Mouse (Mus musculus) heart, embryonic 11.5 days (tissue): ENCODE data around the gene Pim1. TPM values are rescaled to one million over a fixed set of nuclear protein-coding genes. Genes with fewer than 3 reads are reported as not detected.
"Not testable (repeated sequence)": the region's sequence is repeated elsewhere in the genome, so short reads cannot be mapped to it uniquely, and the experiment has no call there.

ENCODE experiments used
- ATAC-seq: fragments of 200-750 bp; cut with Nextera tagmentation; replicated peaks from 2 replicates; pipeline ENCODE4 v1.8.0; 2017; ENCODE audit warnings: moderate library complexity; ENCODE audit not compliant: insufficient number of reproducible peaks, low FRiP score, low TSS enrichment
- H3K27ac ChIP-seq: fragments of 300-500 bp; sonication (generic); 2 replicates; pipeline ENCODE4 v1.5.1; 2014; ENCODE audit warnings: mild to moderate bottlenecking, low read depth, low read length
- H3K27me3 ChIP-seq: fragments of 300-500 bp; sonication (generic); 2 replicates; pipeline ENCODE4 v1.6.1; 2014; ENCODE audit warnings: mild to moderate bottlenecking, low read length, mixed read lengths; ENCODE audit not compliant: control insufficient read depth, insufficient read depth
- H3K36me3 ChIP-seq: fragments of 300-500 bp; sonication (generic); 2 replicates; pipeline ENCODE4 v1.6.1; 2014; ENCODE audit warnings: mild to moderate bottlenecking, low read length, moderate library complexity, mixed read lengths; ENCODE audit not compliant: control insufficient read depth, insufficient read depth
- H3K4me1 ChIP-seq: fragments of 300-500 bp; sonication (generic); 2 replicates; pipeline ENCODE4 v1.6.1; 2014; ENCODE audit warnings: low read length; ENCODE audit not compliant: control insufficient read depth, insufficient read depth
- H3K4me2 ChIP-seq: fragments of 300-500 bp; sonication (generic); 2 replicates; pipeline ENCODE4 v1.6.1; 2014; ENCODE audit warnings: mild to moderate bottlenecking, moderate library complexity
- H3K4me3 ChIP-seq: fragments of 300-500 bp; sonication (generic); 2 replicates; pipeline ENCODE4 v1.5.1; 2014; ENCODE audit warnings: low read depth, low read length
- H3K9ac ChIP-seq: fragments of 300-500 bp; sonication (generic); 2 replicates; pipeline ENCODE4 v1.6.1; 2014; ENCODE audit warnings: mild to moderate bottlenecking, low read depth, low read length, moderate library complexity
- H3K9me3 ChIP-seq: fragments of 300-500 bp; sonication (generic); replicated peaks from 2 replicates; pipeline ENCODE4 v1.6.1; 2016; ENCODE audit warnings: low read length; ENCODE audit not compliant: control insufficient read depth
- WGBS: fragments of 180-500 bp; shearing (Covaris S2); extraction: QIAGEN DNeasy Blood & Tissue Kit; methylation state at CpG from one replicate; pipeline ENCODE4 v1.1.7; 2014; ENCODE audit not compliant: insufficient replicate concordance; 5-methylcytosine and 5-hydroxymethylcytosine counted together
- polyA plus RNA-seq: library from polyadenylated mRNA; unstranded; fragments of >200 nt; fragmentation: Nextera tagmentation; extraction: Ambion mirVana; gene quantifications from 2 replicates; pipeline ENCODE4 v1.2.1, GENCODE M21; 2014

The Pim1 gene
- polyA plus RNA-seq, 1 experiment from 2014 or later = 27.3 TPM

DNA sequence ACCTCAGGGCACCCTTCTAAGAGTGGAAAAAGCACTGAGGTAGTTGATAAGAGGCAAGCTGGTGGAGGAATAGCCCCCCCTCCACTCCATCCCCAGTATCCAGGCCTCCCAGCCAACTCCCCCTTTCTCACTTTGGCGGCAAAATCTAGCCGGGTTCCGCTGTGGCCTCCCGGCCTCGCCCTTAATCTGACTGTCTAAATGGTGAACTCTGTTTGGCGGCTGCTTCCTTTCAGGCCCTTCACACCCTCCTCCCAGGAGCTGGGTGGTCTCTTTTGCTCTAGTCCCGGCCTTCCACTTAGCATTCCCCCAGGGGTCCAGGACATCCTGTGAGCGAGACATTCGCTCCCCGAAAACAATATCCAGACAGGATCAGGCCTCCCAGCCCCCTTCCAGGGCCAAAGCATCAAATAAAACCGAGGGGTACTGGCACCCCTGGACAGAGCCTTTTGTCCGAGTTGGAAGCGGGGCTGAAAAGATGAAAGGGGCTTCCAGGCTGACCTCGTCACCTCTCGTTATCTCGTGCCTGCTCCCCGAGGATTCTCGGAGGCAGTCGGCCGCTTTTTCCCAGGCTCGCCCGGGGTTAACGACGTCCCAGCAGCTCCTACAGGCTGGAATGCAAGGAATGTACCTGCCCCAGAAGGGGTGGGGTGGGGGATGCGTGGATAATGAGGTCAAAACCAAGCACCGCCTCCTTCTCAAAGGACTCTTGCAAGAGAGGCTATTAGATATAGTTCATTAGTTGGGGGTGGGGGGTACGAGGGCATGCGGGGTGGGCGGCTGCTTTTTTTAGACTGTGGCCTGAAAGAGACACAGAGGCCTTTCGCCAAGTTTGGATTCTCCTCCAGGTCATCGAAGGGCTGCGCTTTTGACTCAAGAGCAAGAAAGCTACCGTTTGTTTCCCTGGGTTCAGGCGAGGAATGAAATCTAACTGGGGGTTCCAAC, 39.4 kb upstream of the Pim1 start:
- 3% methylated on average over 34 of the region's 34 CpGs for WGBS
- H3K27me3 ChIP-seq = no peaks in the 10 kb centered on the region
- peak overlapping the region; percentile 62 for H3K4me2 ChIP-seq
- 0 out of 2 replicates have a peak, but pooled peaks cover 2% of the 10 kb centered on the region for H3K9me3 ChIP-seq
- H3K4me1 ChIP-seq = peaks cover 34% of the 10 kb centered on the region
- peak overlapping the region; percentile 67; the same call in 1 of the 2 replicates for H3K9ac ChIP-seq
- H3K4me3 ChIP-seq = 0 out of 2 replicates have a peak overlapping the region, but pooled peaks have one; percentile 14
- peak overlapping the region; percentile 95 for H3K27ac ChIP-seq
- ATAC-seq = peak; percentile 41
- no peaks in the 10 kb centered on the region for H3K36me3 ChIP-seq

DNA sequence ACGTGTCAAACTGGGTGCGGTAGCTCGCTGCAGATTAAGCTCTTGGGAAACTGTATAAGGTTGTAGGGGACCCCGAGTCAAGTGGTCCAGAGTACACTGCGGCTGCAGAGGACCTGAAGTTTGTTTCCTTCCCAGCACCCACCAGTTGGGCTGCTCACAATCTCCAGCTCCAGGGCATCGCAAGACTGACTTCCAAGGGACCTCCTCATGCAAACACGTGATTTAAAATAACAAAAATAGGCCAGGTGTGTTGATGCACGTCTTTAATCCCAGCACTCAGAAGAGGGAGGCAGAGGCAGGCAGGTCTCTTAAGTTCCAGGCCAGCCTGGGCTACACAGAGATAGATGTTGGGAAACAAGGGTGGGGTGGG, 38.7 kb upstream of the Pim1 start:
- Histone ChIP-seq H3K4me1 (peaks cover 38% of the 10 kb centered on the region), H3K4me2 (peak overlapping the region; percentile 62), H3K4me3 (no peak overlapping the region), H3K27me3 (no peaks in the 10 kb centered on the region), H3K9ac (0 out of 2 replicates have a peak overlapping the region, but pooled peaks have one; percentile 54), H3K9me3 (0 out of 2 replicates have a peak, but pooled peaks cover 2% of the 10 kb centered on the region), H3K27ac (peak overlapping the region; percentile 95), H3K36me3 (no peaks in the 10 kb centered on the region)
- 22% methylated on average over 8 of the region's 8 CpGs for WGBS
- ATAC-seq = no peak

DNA sequence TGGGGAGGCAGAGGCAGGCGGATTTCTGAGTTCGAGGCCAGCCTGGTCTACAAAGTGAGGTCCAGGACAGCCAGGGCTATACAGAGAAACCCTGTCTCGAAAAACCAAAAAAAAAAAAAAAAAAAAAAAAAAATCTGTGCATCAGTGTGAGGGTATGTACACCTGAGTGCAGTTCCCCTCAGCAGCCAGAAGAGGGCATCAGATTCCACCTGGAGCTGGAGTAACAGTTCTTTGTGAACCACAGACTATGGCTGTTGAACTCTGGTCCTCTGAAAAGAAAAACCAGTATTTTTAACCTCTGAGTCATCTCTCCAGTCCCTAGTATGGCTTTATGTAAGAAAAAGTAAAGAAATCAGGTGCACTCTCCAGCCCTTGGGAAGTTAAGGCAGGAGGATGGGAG, 36.4 kb upstream of the Pim1 start:
- H3K4me3 ChIP-seq, H3K36me3 ChIP-seq, H3K9me3 ChIP-seq, H3K27ac ChIP-seq, ATAC-seq, H3K9ac ChIP-seq, H3K4me2 ChIP-seq, H3K27me3 ChIP-seq: not testable (repeated sequence)
- H3K4me1 ChIP-seq = peaks cover 46% of the 10 kb centered on the region
- WGBS = 89% methylated on average over 2 of the region's 3 CpGs

DNA sequence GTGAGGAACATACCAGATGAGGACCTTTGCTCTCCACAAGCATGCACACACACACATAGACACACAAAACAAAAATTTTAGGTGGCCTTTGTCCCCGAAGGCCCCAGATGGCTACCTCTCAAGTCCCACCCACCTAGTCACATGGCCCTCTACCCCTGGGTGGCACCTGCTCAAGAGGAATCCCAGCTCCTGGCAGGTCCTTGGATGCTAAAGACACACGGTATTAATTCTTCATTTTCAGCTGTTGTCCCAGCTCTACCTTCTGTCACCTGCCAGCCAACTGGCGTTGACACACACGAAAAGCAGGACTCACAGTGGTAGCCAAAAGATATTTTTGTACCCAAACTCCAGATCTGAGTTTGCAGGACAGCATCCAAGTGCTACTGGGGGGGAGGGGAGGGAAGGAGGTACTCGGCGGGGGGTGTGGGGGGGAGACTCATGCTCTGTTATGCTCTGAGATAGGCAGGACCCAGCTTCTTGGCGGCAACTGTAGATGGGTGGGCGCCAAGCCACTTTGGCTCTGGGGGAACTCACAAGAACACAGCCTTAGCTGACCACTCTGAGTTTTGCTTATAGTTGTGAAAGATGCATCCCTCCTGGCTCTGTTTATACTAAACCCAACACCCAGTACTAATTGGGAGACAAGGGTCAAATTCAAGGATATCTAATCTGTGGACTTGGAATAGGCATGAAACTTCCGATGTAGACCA, 35.0 kb upstream of the Pim1 start:
- 61% methylated on average over 9 of the region's 9 CpGs for WGBS
- H3K36me3 ChIP-seq = no peaks in the 10 kb centered on the region
- 0 out of 2 replicates have a peak, but pooled peaks cover 2% of the 10 kb centered on the region for H3K9me3 ChIP-seq
- peaks cover 58% of the 10 kb centered on the region for H3K4me1 ChIP-seq
- no peak overlapping the region for H3K4me3 ChIP-seq
- H3K9ac ChIP-seq = no peak overlapping the region
- no peak for ATAC-seq
- H3K27ac ChIP-seq = peak overlapping the region; percentile 22; the same call in 1 of the 2 replicates
- H3K27me3 ChIP-seq = no peaks in the 10 kb centered on the region
- H3K4me2 ChIP-seq = no peak overlapping the region

DNA sequence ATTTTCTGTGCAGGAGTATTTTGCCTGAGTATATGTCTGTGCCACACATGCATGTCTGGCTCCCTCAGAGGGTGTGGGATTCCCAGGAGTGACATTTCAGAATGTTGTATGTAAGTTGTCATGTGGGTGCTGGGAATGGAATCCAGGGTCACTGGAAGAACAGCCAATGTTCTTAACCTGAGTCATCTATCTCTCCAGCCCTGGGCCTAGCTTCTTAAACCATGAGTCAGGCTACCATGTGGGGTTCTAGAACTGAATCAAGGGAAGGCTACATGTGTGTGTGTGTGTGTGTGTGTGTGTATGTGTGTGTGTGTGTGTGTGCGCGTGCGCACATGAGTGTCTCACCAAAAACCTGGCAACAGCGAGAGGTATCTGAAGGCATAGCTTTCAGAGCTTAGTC, 34.1 kb upstream of the Pim1 start:
- H3K27me3 ChIP-seq = no peaks in the 10 kb centered on the region
- no peak overlapping the region for H3K9ac ChIP-seq
- peaks cover 49% of the 10 kb centered on the region for H3K4me1 ChIP-seq
- no peak for ATAC-seq
- H3K4me2 ChIP-seq = no peak overlapping the region
- H3K36me3 ChIP-seq = no peaks in the 10 kb centered on the region
- H3K27ac ChIP-seq = peak overlapping the region; percentile 96
- 92% methylated on average over 4 of the region's 4 CpGs for WGBS
- 0 out of 2 replicates have a peak, but pooled peaks cover 2% of the 10 kb centered on the region for H3K9me3 ChIP-seq
- H3K4me3 ChIP-seq = no peak overlapping the region

DNA sequence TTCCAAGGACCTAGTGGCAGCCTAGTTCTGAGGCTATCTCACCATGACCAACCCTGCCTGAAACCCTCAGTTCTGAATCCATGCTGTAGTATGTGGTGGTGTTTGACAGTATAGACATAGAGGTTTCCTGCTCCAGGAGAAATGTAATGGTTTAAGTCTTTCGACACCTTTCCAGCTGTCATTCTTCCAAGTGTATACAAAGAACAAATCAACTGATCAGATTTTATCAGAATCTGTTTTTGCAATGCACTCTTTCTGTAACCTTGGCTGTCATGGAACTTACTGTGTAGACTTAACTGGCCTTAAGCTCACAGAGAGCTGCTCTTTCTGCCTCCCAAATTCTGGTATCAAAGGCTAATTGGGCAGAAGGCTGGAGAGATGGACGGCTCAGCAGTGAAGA, 33.6 kb upstream of the Pim1 start:
- Histone ChIP-seq H3K4me3 (no peak overlapping the region), H3K36me3 (no peaks in the 10 kb centered on the region), H3K9ac (peak overlapping the region; percentile 54; the same call in 1 of the 2 replicates), H3K27me3 (no peaks in the 10 kb centered on the region), H3K27ac (peak overlapping the region; percentile 96), H3K9me3 (0 out of 2 replicates have a peak, but pooled peaks cover 2% of the 10 kb centered on the region), H3K4me2 (0 out of 2 replicates have a peak overlapping the region, but pooled peaks have one; percentile 49), H3K4me1 (peaks cover 45% of the 10 kb centered on the region)
- 75% methylated on average over 2 of the region's 2 CpGs for WGBS
- no peak for ATAC-seq

DNA sequence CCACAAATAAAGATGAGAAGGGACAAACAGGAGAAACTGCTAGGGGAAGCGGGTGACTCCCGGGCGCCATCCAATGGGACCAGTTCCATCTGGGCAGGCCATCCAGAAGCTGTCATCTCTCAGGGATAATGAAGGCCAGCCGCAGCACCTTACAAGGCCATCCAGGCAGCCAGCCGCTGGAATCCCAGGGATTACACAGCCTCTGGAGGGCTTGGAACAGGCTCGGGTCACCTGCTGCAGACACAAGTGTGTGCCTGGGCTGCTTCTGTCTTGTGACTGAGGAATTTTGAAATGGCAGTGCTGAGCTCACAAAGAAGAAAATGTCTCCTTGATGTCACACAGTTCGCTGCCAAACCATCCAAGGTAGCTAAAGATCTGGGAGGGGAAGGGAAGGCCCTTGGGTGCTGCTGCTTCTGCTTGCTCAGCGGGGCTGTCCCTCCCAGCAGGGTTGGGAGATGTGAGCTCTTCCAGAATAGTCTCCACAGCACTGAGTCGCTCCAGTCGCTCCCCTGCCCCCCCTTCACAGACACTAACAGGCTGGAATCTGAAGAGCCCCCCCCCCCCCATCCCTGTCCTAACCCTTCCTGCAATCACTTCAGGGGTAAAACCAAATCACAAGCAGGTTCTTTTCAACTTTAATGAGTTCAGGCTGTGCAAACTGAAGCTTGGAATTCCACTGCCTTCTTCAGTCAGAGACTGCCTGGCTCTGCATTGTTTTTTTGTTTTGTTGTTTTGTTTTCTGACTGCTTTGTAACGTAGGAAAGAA, 32.6 kb upstream of the Pim1 start:
- Histone ChIP-seq H3K36me3 (no peaks in the 10 kb centered on the region), H3K4me3 (0 out of 2 replicates have a peak overlapping the region, but pooled peaks have one; percentile 10), H3K4me1 (peaks cover 44% of the 10 kb centered on the region), H3K27me3 (no peaks in the 10 kb centered on the region), H3K4me2 (peak overlapping the region; percentile 49), H3K27ac (peak overlapping the region; percentile 96), H3K9me3 (0 out of 2 replicates have a peak, but pooled peaks cover 2% of the 10 kb centered on the region), H3K9ac (peak overlapping the region; percentile 66)
- WGBS = 27% methylated on average over 11 of the region's 11 CpGs
- ATAC-seq = peak; percentile 55; the same call in 1 of the 2 replicates
